Mouse (Mus musculus): ENCODE data around the gene Mdga1.

Mdga1 gene

DNA sequence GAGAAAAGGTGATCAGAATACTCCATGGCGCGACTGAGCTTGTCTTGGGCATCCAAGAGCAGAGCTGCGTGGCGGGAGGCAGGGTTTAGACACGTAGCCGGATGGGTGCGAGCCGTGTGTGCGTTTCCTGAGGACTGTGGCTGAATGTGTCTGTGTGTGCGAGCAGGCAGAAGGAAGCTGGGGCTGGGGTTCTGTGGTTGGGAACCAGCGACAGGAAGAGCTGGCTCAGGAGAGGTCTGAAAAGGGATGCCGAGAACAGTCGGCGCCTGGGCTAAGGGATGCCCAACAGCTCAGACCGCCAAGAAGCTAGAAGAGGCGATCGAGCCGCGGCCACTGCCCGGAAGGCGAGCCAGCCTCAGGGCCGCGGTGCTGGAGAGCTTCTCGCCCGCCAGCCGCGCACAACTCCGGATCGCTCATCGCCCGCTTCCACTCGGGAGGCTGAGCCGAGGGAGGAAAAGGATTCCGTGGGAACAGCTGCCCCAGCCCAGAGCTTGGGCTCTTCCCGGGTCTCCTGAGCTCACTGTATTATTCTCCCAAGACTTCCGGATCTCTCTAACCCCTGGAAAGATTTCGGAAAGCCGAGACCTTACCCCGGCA, 83.1 kb downstream of the Mdga1 start:
- peak; percentile 67 for DNase-seq (ENCODE audit: inconsistent ontology term)

GRCm38 (mm10) chr17:29886061-29886460, 83.8 kb downstream of the Mdga1 start:
- peak; percentile 62 for DNase-seq (ENCODE audit: inconsistent ontology term)

DNA sequence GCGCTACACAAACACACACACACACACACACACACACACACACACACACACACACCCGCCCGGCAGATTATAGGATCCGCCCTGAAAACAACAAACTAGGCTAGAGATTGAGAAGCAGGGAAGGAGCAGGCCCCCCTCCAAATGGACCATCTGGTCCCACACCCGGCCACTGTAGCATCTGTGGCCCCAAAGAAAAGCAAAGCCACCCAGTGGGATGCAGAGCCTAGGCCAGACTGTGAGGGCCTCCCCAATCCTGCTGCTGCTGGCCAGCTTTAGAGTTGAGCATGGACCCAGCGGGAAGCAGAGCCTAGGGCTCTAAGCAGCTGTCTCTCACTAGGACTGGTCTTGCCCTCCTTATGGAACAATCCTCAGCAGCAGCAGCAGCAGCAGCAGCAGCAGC, 85.3 kb downstream of the Mdga1 start:
- DNase-seq (ENCODE audit: inconsistent ontology term): no peak

DNA sequence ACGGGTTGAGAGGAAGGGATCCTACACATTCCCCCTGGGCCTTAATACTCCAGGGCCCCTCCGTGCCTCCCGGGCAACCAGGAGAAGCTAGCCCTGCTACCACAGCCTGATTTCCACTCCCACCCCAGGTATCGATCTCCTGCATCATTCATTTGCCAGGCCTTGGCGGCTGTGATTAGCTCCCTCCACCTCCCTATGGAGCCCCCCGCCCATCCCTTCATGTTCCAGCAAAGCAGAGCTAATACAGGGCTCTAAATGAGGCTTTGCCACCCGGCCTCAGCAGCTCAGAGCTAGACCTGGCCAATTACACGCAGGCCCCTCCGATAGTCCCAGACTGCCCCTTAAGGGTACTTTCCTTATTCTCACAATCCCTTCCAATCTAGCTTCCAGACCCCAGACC, 86.5 kb downstream of the Mdga1 start:
- no peak for DNase-seq (ENCODE audit: inconsistent ontology term)

GRCm38 (mm10) chr17:29882885-29883284, 87.0 kb downstream of the Mdga1 start:
- no peak for DNase-seq (ENCODE audit: inconsistent ontology term)

GRCm38 (mm10) chr17:29880251-29880650, 89.6 kb downstream of the Mdga1 start:
- DNase-seq (ENCODE audit: inconsistent ontology term): no peak

DNA sequence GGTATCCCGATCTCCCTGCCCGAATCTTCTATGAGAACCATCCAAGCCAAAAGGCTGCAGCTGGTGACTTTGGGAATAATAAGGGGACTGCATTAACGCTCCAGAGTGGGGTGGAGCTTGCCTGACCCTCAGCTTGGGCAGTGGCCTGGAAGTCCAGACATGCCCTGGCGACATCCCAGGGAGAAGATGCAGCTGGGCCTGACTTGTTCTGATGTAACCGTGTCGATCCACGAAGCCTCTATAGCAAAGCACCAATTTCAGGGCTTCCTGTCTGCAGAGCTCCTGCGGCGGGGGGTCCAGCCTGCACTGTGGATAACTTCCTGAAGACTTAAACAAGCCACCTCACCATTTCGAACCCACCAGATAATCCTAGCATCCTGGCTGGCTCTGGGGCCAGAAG, 90.9 kb downstream of the Mdga1 start:
- no peak for DNase-seq (ENCODE audit: inconsistent ontology term)

DNA sequence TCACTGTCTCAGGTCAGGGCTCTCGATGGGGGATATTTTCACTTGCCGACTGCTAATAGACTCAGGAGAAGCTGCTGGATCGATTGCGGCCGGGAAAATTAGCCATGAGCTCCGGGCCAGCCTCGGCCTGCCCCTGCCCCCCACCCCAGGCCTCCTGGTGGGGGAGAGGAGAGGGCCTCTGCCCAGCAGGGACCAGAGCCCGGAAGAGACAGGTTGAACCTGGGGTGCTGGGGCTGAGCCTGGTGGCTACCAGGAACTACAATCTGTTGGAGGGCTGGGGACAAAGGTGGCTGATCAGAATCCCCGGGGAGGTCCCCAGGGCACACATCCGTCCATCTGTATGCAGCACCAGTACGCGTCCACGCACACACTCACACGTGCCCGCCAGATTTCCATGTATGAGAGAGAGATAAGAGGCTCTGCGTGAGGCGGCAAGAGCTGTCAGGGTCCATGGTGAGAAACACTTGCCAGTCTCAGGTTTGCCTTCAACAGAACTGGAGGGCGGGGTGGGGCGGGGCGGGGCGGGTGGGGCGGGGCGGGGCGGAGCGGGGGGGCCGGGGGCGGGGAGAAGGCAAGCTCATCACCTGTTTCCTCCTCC, 95.7 kb downstream of the Mdga1 start:
- no peak for DNase-seq (ENCODE audit: inconsistent ontology term)

- peak; percentile 97 for DNase-seq (ENCODE audit: inconsistent ontology term)
These were observed 96.3 kb downstream of the Mdga1 start for GRCm38 (mm10) chr17:29873580-29874015.

DNA sequence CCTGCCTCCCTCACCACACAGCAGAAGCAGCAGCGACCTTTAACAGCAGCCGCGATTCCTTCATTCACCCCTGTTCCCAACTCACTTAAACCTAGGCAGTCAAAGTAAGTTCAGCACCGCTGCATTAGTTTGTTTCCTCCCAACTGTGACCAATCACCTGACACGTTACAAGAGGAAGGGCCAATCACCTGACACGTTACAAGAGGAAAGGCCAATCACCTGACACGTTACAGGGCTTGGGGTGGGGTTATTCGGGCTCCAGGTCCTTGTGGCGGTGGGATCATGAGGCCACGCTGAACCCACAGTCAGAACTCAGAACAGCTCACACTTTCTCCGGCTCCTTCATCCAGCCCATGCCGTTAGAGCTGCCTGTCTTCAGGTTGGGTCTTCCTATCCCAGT, 99.6 kb downstream of the Mdga1 start:
- DNase-seq (ENCODE audit: inconsistent ontology term): no peak

DNA sequence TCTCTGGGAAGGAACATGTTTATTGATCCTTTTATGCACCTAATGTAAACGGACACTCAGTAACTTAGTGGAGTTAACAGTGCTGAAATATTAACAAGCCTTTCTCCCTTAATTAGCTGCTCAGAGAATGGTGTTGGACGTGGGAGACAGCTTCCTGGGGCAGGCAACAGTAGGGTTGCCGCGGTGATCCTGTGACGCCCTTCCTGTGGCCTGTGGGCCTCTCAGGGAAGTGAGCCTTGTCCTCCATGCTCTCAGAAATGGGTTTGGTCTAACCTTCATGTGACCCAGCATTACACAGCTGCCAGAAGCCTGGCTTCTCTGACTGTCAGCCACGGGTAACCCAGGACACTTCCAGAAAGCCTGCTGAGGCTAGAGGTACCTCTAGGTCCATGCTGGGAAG, 104.0 kb downstream of the Mdga1 start:
- DNase-seq (ENCODE audit: inconsistent ontology term): no peak

- no peak for DNase-seq (ENCODE audit: inconsistent ontology term)
These were observed 105.4 kb downstream of the Mdga1 start for GRCm38 (mm10) chr17:29864440-29864839.

DNA sequence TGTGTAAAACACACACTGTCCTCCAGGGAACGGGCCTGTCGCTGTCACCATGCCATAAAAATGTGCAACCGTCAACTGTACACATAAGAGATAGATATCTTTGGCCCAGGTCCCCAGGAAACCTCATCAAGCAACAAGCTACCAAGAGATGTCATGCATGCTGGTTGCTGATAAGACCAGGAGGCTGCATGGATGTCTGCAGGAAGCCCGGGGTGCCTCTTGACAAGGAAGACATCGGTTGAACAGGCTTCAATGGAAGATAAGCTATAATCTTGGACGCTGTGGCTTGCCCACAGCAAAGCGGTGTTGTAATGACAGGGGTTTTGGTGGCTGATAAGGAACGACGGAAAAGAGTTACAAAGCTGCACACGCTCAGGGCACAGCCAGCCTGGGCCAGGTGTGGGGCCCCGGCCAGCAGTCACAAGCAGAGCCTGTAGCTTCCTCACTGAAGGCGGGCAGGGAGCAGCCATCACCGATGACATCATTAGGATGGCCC, 110.1 kb downstream of the Mdga1 start:
- DNase-seq (ENCODE audit: inconsistent ontology term): no peak

DNA sequence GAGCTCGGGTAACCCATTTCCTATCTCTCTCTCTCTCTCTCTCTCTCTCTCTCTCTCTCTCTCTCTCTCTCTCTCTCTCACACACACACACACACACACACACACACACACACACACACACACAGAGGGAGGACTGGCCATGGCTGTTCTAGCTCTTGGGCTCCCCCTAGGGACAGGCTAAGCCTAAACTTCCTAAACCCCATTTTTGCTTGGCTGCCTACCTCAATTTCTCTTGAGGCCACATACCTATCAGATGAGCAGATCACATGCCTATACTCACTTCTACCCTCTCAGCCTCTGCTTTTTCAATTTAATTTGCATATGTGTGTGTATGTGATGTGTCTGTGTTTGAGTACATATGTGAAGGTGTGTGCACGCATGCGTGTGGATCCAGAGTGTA, 111.1 kb downstream of the Mdga1 start:
- no peak for DNase-seq (ENCODE audit: inconsistent ontology term)

- DNase-seq (ENCODE audit: inconsistent ontology term): no peak
These were observed 113.9 kb downstream of the Mdga1 start for GRCm38 (mm10) chr17:29855702-29856580.

DNA sequence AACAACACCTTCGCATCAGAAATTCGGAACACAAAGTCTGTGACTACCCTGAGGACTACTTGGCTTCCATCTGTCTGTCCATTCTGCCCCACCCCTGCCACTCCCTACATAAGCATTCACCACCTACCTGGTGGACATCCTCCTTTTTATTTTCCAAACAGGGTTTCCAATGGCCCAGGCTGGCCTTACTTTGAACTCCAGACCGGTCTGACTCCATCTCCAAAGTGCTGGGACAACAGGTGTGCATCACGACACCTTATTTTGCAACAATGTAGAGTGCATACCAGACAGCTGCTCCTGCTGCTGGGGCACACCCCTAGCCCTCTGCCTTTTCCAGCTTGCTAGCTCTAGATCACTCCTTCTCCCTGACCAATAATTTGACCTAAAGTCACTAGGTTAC, 115.1 kb downstream of the Mdga1 start:
- DNase-seq (ENCODE audit: inconsistent ontology term): no peak

DNA sequence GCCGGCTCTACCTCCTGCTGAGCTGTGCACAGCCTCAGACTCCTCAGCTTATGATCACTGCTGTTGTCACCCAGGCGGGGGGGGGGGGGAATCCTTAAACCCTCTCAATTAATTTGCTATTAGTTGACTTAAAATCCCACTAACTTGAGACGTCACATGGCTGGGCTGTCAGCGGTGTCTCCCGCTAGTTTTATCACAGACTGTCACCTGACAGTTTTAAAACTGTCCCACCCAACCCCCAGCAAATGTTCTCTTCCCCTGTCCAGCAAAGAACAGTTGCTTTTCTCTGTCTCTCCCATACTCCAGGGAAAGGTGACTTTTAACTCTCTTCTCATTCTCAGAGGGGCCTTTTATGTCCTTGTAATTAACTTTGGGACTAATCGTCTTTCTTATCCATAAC, 115.5 kb downstream of the Mdga1 start:
- DNase-seq (ENCODE audit: inconsistent ontology term): no peak

DNA sequence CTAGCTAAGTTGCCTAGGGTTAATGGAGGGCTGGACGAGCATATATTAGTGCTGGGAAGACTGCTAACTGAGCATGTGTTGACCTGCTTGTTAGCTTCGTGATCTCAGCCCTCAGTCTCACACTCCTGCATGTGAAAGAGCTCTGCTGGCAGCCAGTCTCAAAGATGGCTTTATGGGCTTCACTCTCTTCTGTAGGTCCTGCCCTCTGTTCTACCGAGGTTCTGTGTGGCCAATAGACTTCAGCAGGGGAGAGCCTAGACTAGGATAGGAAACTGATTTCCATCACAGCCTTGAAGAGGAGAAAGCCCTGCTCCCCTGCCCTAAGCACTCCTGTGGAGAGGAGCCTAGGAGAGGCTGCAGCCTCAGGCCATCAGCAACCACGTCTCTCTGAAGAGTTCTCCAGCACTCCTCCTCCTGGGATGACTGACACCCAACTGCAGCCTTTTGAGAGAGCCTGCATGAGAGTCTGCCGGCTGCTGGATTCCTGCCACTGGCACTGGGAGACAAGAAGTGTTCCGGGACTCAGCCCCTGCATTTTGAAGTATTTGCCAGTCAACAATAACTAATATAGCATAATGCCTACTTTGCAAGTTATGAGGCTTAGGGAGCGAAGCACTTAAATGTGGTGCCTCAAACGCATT, 116.9 kb downstream of the Mdga1 start:
- DNase-seq (ENCODE audit: inconsistent ontology term): peak; percentile 21

DNA sequence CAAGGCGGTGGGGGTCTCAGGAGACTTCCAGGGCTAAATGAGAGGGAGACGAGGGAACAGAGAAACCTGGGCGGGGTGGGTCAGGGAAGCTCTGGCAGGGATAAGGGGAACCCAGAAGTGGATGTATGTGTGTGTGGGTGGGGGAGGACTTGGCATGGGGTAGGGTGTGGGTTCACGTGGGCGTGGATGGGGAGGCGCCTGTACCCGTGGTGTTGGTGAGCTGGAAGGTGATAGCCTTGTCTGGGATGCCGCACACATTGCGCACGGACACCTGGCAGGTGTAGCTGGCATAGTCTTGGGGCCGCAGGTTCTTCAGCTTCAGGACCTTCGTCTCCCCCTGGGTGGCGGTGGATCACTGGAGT, 120.5 kb downstream of the Mdga1 start:
- DNase-seq (ENCODE audit: inconsistent ontology term): no peak

GRCm38 (mm10) chr17:29848793-29849435, 121.0 kb downstream of the Mdga1 start:
- no peak for DNase-seq (ENCODE audit: inconsistent ontology term)

DNA sequence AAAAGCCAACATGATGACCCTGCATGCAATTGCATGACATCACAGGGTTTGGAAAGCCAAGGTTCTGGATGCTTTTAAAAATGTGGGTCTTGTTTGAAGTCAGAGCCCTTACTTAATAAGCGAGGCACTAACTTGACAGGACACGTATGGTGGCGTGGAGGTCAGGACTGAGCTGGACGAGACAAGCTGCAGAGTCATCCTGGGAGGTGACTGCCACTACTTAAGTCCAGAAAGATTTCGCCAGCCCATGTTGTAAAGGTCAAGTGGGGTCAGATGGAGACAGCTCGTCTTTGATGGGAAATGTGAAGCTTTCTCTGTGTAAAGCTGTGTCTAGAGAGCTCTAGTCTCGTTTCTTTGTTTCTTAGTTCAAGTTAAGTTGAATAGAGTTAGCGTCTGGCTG, 122.6 kb downstream of the Mdga1 start:
- DNase-seq (ENCODE audit: inconsistent ontology term): no peak

- DNase-seq (ENCODE audit: inconsistent ontology term): no peak
These were observed 123.6 kb downstream of the Mdga1 start for GRCm38 (mm10) chr17:29846284-29846683.
